Mouse (Mus musculus) lung, embryonic 16.5 days (tissue): ENCODE results near the gene Cdca8. TPM values are rescaled to one million over a fixed set of nuclear protein-coding genes. Genes with fewer than 3 reads are reported as not detected.

Experiments
- polyA plus RNA-seq: library from polyadenylated mRNA; unstranded; fragments of >200 nt; fragmentation: Nextera tagmentation; extraction: Ambion mirVana; gene quantifications from 2 replicates; pipeline ENCODE4 v1.2.1, GENCODE M21; 2015

Gene Cdca8
- polyA plus RNA-seq, 1 experiment from 2014 or later = 150 TPM

Other genes with a start within 250 kb of the Cdca8 start
- 52.9 and 59.5 TPM in 2 replicates for gene Utp11, start 245.7 kb downstream of the Cdca8 start, polyA plus RNA-seq
- 6.6 and 8.0 TPM in 2 replicates for gene Fhl3, start 238.6 kb downstream of the Cdca8 start, polyA plus RNA-seq
- 122 and 134 TPM in 2 replicates for gene Sf3a3, start 224.5 kb downstream of the Cdca8 start, polyA plus RNA-seq
- gene Inpp5b, start 197.5 kb downstream of the Cdca8 start, polyA plus RNA-seq = 36.0 and 40.3 TPM in 2 replicates
- 12.6 and 12.8 TPM in 2 replicates for gene Mtf1, start 137.2 kb downstream of the Cdca8 start, polyA plus RNA-seq
- 23.9 and 27.5 TPM in 2 replicates for gene Yrdc, start 88.6 kb downstream of the Cdca8 start, polyA plus RNA-seq
- 45.6 TPM in 2 replicates for gene 1110065P20Rik, start 88.1 kb downstream of the Cdca8 start, polyA plus RNA-seq
- 0.18 and 0.33 TPM in 2 replicates for gene Maneal, start 77.1 kb downstream of the Cdca8 start, polyA plus RNA-seq
- gene Epha10, start 58.4 kb downstream of the Cdca8 start, polyA plus RNA-seq = not detected in 2 replicates
- 11.1 and 13.1 TPM in 2 replicates for gene 9930104L06Rik, start 2.3 kb downstream of the Cdca8 start, polyA plus RNA-seq
- gene Rspo1, start 47.1 kb upstream of the Cdca8 start, polyA plus RNA-seq = 7.4 and 8.0 TPM in 2 replicates
- 70.6 and 70.8 TPM in 2 replicates for gene Gnl2, start 77.3 kb upstream of the Cdca8 start, polyA plus RNA-seq
- 4.6 and 6.6 TPM in 2 replicates for gene Dnali1, start 126.4 kb upstream of the Cdca8 start, polyA plus RNA-seq
- gene Snip1, start 127.4 kb upstream of the Cdca8 start, polyA plus RNA-seq = 24.1 and 28.8 TPM in 2 replicates
- gene Meaf6, start 145.8 kb upstream of the Cdca8 start, polyA plus RNA-seq = 48.9 and 49.7 TPM in 2 replicates
- 0.55 and 0.58 TPM in 2 replicates for gene Zc3h12a, start 188.5 kb upstream of the Cdca8 start, polyA plus RNA-seq